25 mouse cellular contexts compared by ENCODE assay signal in the genomic region with DNA sequence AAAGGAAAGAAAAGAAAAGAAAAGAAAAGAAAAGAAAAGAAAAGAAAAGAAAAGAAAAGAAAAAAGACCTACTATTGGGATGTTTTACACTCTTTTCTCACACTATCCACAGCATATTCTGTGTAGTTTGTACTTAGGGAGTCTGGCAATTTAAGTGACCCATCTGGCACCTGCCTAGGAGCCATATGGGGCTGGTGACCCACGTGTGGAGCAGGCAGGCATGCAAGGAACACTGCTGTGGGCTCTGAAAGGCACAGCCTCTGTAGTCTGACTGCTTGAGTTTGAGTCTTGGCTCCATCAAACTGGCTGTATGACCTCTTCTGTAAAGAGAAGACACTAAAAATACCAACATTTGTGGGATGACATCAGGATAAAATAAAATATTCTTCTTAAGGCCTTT. TPM values are rescaled to one million over a fixed set of nuclear protein-coding genes. Genes with fewer than 3 reads are reported as not detected.
DNase-seq lines count a peak whose midpoint lies in the region; ATAC-seq and TF ChIP-seq lines count a peak whose summit lies in the region.
"Had no signal": no experiment of that assay in that cellular context is flagged by ENCODE, and none has a peak within 500 bp of the region (broad histone marks: within the 10 kb centered on the region; RNA-seq: fewer than 3 reads in every experiment).

No protein-coding gene starts in this region.

- ATAC-seq in forebrain, embryonic 16.5 days: peak; percentile 66
- no peak for ATAC-seq in liver, postnatal 0 days
- ATAC-seq: inflammation-experienced regulatory T-cells, adult 6 months had no signal

- no peak for TF ChIP-seq POLR2A in cerebellum, adult 2 months (IDR thresholded peaks at IDR 0.05; ENCODE audit: borderline replicate concordance, insufficient read depth, low read length)

- no peak for DNase-seq in forebrain, embryonic 10.5 days (ENCODE audit: extremely low spot score, low spot score)
- DNase-seq in cerebellum, adult 11 months: peak; percentile 58
- DNase-seq in cerebellum, adult 2 months: peak; percentile 69 to 82
- DNase-seq in cerebellum, postnatal 25 days: peak; percentile 67 to 76
- DNase-seq in ovary, adult 18-20 months (ENCODE audit: low spot score): no peak
- no peak for DNase-seq in liver, postnatal 0 days
- DNase-seq: adrenal gland, adult 2 months; B cell, adult 2 months; gastrocnemius, postnatal 36 days; heart, adult 2 months; kidney, adult 11 months; kidney, postnatal 14 days; liver; thymus, adult 2 months; thymus, postnatal 36 days had no signal

- no peak overlapping the region for H3K9ac ChIP-seq in forebrain, embryonic 16.5 days (replicated peaks; ENCODE audit: low read depth, low read length)
- H3K9ac ChIP-seq in liver, postnatal 0 days (replicated peaks): no peak overlapping the region
- H3K9ac ChIP-seq: heart, embryonic 12.5 days; hindbrain, embryonic 15.5 days; liver, embryonic 14.5 days; lung, embryonic 15.5 days; neural tube, embryonic 13.5 days had no signal

- H3K9me3 ChIP-seq in forebrain, embryonic 16.5 days (ENCODE audit: control insufficient read depth, low read length): no peaks in the 10 kb centered on the region
- no peaks in the 10 kb centered on the region for H3K9me3 ChIP-seq in forebrain, embryonic 10.5 days
- H3K9me3 ChIP-seq in liver, postnatal 0 days (ENCODE audit: low read length): no peaks in the 10 kb centered on the region
- H3K9me3 ChIP-seq: heart, embryonic 12.5 days; hindbrain, embryonic 15.5 days; lung, embryonic 15.5 days; midbrain, embryonic 10.5 days; neural tube, embryonic 13.5 days had no signal

- H3K36me3 ChIP-seq in forebrain, embryonic 16.5 days (ENCODE audit: control insufficient read depth, insufficient read depth): 0 out of 2 replicates have a peak, but pooled peaks cover 1% of the 10 kb centered on the region
- H3K36me3 ChIP-seq in forebrain, embryonic 10.5 days (replicated peaks): 0 out of 2 replicates have a peak, but pooled peaks cover 1% of the 10 kb centered on the region
- H3K36me3 ChIP-seq in liver, postnatal 0 days (replicated peaks; ENCODE audit: insufficient read depth, low read length): no peaks in the 10 kb centered on the region
- H3K36me3 ChIP-seq: heart, embryonic 12.5 days; hindbrain, embryonic 15.5 days; lung, embryonic 15.5 days had no signal

- 17% methylated on average over 1 of the region's 1 CpGs for WGBS in forebrain, embryonic 16.5 days
- 48% methylated on average over 1 of the region's 1 CpGs for whole genome bisulfite sequencing in forebrain, embryonic 10.5 days
- 3% methylated on average over 1 of the region's 1 CpGs for WGBS in cerebellum, adult 2 months
- WGBS in liver, postnatal 0 days (ENCODE audit: insufficient replicate concordance): 18% methylated on average over 1 of the region's 1 CpGs

- no peak for TF ChIP-seq CTCF in cerebellum, adult 2 months (IDR thresholded peaks at IDR 0.05; ENCODE audit: borderline replicate concordance, insufficient read depth, low read depth, low read length)
- no peak for TF ChIP-seq CTCF in liver, postnatal 0 days (IDR thresholded peaks at IDR 0.05; ENCODE audit: low read depth)

- H3K4me2 ChIP-seq in forebrain, embryonic 16.5 days (ENCODE audit: low read length): no peak overlapping the region
- H3K4me2 ChIP-seq in liver, postnatal 0 days (ENCODE audit: low read depth, low read length): no peak overlapping the region
- H3K4me2 ChIP-seq: heart, embryonic 12.5 days; hindbrain, embryonic 15.5 days; lung, embryonic 15.5 days; neural tube, embryonic 13.5 days had no signal

- H3K4me1 ChIP-seq in forebrain, embryonic 16.5 days (replicated peaks; ENCODE audit: control insufficient read depth, insufficient read depth, low read length): no peaks in the 10 kb centered on the region
- no peaks in the 10 kb centered on the region for H3K4me1 ChIP-seq in forebrain, embryonic 10.5 days
- H3K4me1 ChIP-seq in cerebellum, adult 2 months (ENCODE audit: control insufficient read depth, insufficient read depth, low read length): peaks cover 29% of the 10 kb centered on the region
- no peaks in the 10 kb centered on the region for H3K4me1 ChIP-seq in liver, postnatal 0 days (ENCODE audit: insufficient read depth)
- H3K4me1 ChIP-seq: heart, embryonic 12.5 days; hindbrain, embryonic 15.5 days; lung, embryonic 15.5 days; midbrain, embryonic 10.5 days; neural tube, embryonic 13.5 days had no signal

- no peaks in the 10 kb centered on the region for H3K27me3 ChIP-seq in forebrain, embryonic 16.5 days (replicated peaks; ENCODE audit: control insufficient read depth, insufficient read depth, low read length)
- no peaks in the 10 kb centered on the region for H3K27me3 ChIP-seq in forebrain, embryonic 10.5 days (ENCODE audit: poor library complexity, severe bottlenecking)
- no peaks in the 10 kb centered on the region for H3K27me3 ChIP-seq in cerebellum, adult 2 months (ENCODE audit: control insufficient read depth, insufficient read depth, low read length)
- H3K27me3 ChIP-seq in liver, postnatal 0 days (ENCODE audit: insufficient read depth, low read length): no peaks in the 10 kb centered on the region
- H3K27me3 ChIP-seq: hindbrain, embryonic 15.5 days; lung, embryonic 15.5 days; neural tube, embryonic 13.5 days had no signal

- H3K4me3 ChIP-seq in forebrain, embryonic 16.5 days (replicated peaks; ENCODE audit: low read length): no peak overlapping the region
- no peak overlapping the region for H3K4me3 ChIP-seq in forebrain, embryonic 10.5 days
- H3K4me3 ChIP-seq in cerebellum, adult 2 months (replicated peaks; ENCODE audit: insufficient read depth, low read depth, low read length): no peak overlapping the region
- no peak overlapping the region for H3K4me3 ChIP-seq in liver, postnatal 0 days (ENCODE audit: low read depth, low read length)
- H3K4me3 ChIP-seq: erythroblast, embryonic 14.5 days; heart, adult 2 months; heart, embryonic 12.5 days; hindbrain, embryonic 15.5 days; lung, embryonic 15.5 days; midbrain, embryonic 10.5 days; neural tube, embryonic 13.5 days had no signal

- TF ChIP-seq EP300 in liver, postnatal 0 days (IDR thresholded peaks at IDR 0.05; ENCODE audit: low read depth): no peak

- no peak overlapping the region for H3K27ac ChIP-seq in forebrain, embryonic 16.5 days (ENCODE audit: low read length)
- H3K27ac ChIP-seq in forebrain, embryonic 10.5 days: no peak overlapping the region
- H3K27ac ChIP-seq in cerebellum, adult 2 months (ENCODE audit: insufficient read depth, low read length): no peak overlapping the region
- H3K27ac ChIP-seq in liver, postnatal 0 days (ENCODE audit: low read depth): no peak overlapping the region
- H3K27ac ChIP-seq: heart, adult 2 months; hindbrain, embryonic 15.5 days; liver, embryonic 14.5 days; lung, embryonic 15.5 days; midbrain, embryonic 10.5 days; neural tube, embryonic 13.5 days had no signal

RNA-seq across cellular contexts. Expression of a gene that starts 25.2 kb away (rescaled TPM):
- polyA plus RNA-seq in forebrain, embryonic 16.5 days (2015; fragmentation: Nextera tagmentation; extraction: Ambion mirVana): 205 and 220 TPM in 2 replicates
- 16.6 and 17.9 TPM in 2 replicates for polyA plus RNA-seq in forebrain, embryonic 10.5 days (2016; fragmentation: Nextera tagmentation; extraction: Ambion mirVana)
- 331 and 341 TPM in 2 replicates for polyA plus RNA-seq in cerebellum, adult 2 months (2012; rRNA removed)
- polyA plus RNA-seq in liver, postnatal 0 days (2015; fragmentation: Nextera tagmentation; extraction: Ambion mirVana): 0.14 TPM in 1 of 2 replicates, not detected in the other
- polyA plus RNA-seq: heart, adult 2 months had no signal

RNA-seq across cellular contexts. Expression of a gene that starts 44.7 kb away (rescaled TPM):
- polyA plus RNA-seq in forebrain, embryonic 16.5 days (2015; fragmentation: Nextera tagmentation; extraction: Ambion mirVana): 28.1 and 38.4 TPM in 2 replicates
- 39.2 and 40.2 TPM in 2 replicates for polyA plus RNA-seq in forebrain, embryonic 10.5 days (2016; fragmentation: Nextera tagmentation; extraction: Ambion mirVana)
- 1.8 and 1.9 TPM in 2 replicates for polyA plus RNA-seq in cerebellum, adult 2 months (2012; rRNA removed)
- polyA plus RNA-seq in liver, postnatal 0 days (2015; fragmentation: Nextera tagmentation; extraction: Ambion mirVana): 7.7 and 8.0 TPM in 2 replicates

RNA-seq across cellular contexts. Expression of a gene that starts 45.3 kb away (rescaled TPM):
- polyA plus RNA-seq in forebrain, embryonic 16.5 days (2015; fragmentation: Nextera tagmentation; extraction: Ambion mirVana): 0.52 and 0.71 TPM in 2 replicates
- 0.62 and 0.68 TPM in 2 replicates for polyA plus RNA-seq in forebrain, embryonic 10.5 days (2016; fragmentation: Nextera tagmentation; extraction: Ambion mirVana)
- 1.4 and 1.5 TPM in 2 replicates for polyA plus RNA-seq in cerebellum, adult 2 months (2012; rRNA removed)
- not detected in 2 replicates for polyA plus RNA-seq in liver, postnatal 0 days (2015; fragmentation: Nextera tagmentation; extraction: Ambion mirVana)
- polyA plus RNA-seq: adrenal gland, adult 2 months; erythroblast, embryonic 14.5 days; heart, embryonic 12.5 days; heart, postnatal 0 days; inflammation-experienced regulatory T-cells, adult 6 months; liver, embryonic 14.5 days had no signal

Comparison
In these comparisons a context has a peak if more than half of its experiments do, and no peak if none do; other contexts are left out.
1. DNase-seq: peak in cerebellum, adult 11 months (single experiment), cerebellum, adult 2 months (2 of 2) and cerebellum, postnatal 25 days (2 of 2); none in forebrain, embryonic 10.5 days (single experiment), ovary, adult 18-20 months (single experiment) and liver, postnatal 0 days (single experiment).
2. RNA of a gene that starts 25.2 kb away (polyA plus RNA-seq): 331 to 341 TPM in cerebellum, adult 2 months, 205 to 220 TPM in forebrain, embryonic 16.5 days and 16.6 to 17.9 TPM in forebrain, embryonic 10.5 days; 0.14 TPM in liver, postnatal 0 days; every median in the first group is over 10 times any median in the second.